Mouse (Mus musculus) Muller cell, postnatal 12 days (primary cell): ENCODE data around the gene Lcn11.
A peak's percentile ranks its signal among the peaks of the same experiment; 100 is the strongest.
"Not testable (repeated sequence)": the region's sequence is repeated elsewhere in the genome, so short reads cannot be mapped to it uniquely, and the experiment has no call there.

Source experiments
- DNase-seq: peaks from one replicate; pipeline ENCODE4 v3.0.0-alpha.2; 2015; ENCODE audit errors: inconsistent ontology term

The Lcn11 gene

GRCm38 (mm10) chr2:25776717-25777116 lies at the start of gene Lcn11:
Lcn11 (plus strand) TSS chr2:25777017.
- DNase-seq = no peak

GRCm38 (mm10) chr2:25733199-25733930 lies 43.5 kb upstream of the Lcn11 start:
- peak; percentile 30 for DNase-seq

GRCm38 (mm10) chr2:25736709-25737108 lies 40.1 kb upstream of the Lcn11 start, which contains the start of gene Obp2b:
Obp2b (plus strand) TSS chr2:25737009.
- not testable (repeated sequence) for DNase-seq

GRCm38 (mm10) chr2:25741671-25742070 lies 35.1 kb upstream of the Lcn11 start:
- no peak for DNase-seq

- DNase-seq = no peak
These were observed 22.6 kb upstream of the Lcn11 start for GRCm38 (mm10) chr2:25754201-25754600.

GRCm38 (mm10) chr2:25758064-25758625 lies 18.7 kb upstream of the Lcn11 start:
- DNase-seq = no peak

GRCm38 (mm10) chr2:25765269-25765668 lies 11.5 kb upstream of the Lcn11 start, which contains the start of gene Lcn3:
Lcn3 (plus strand) TSS chr2:25765569.
- DNase-seq = no peak

GRCm38 (mm10) chr2:25767764-25768163 lies 9.1 kb upstream of the Lcn11 start:
- no peak for DNase-seq

- no peak for DNase-seq
These were observed 3.3 kb upstream of the Lcn11 start for GRCm38 (mm10) chr2:25773507-25773906.

GRCm38 (mm10) chr2:25774640-25775039 lies 2.2 kb upstream of the Lcn11 start:
- DNase-seq = no peak

GRCm38 (mm10) chr2:25775991-25776390 lies 826 bp upstream of the Lcn11 start:
- DNase-seq = no peak

- no peak for DNase-seq
These were observed 2.3 kb downstream of the Lcn11 start for GRCm38 (mm10) chr2:25779076-25779475.

- no peak for DNase-seq
These were observed 4.1 kb downstream of the Lcn11 start for GRCm38 (mm10) chr2:25780921-25781320.

- DNase-seq = no peak
These were observed 5.1 kb downstream of the Lcn11 start, which contains the start of gene Gm13539 for GRCm38 (mm10) chr2:25781957-25782356. Gm13539 (plus strand) TSS chr2:25782257.

- no peak for DNase-seq
These were observed 8.9 kb downstream of the Lcn11 start for GRCm38 (mm10) chr2:25785573-25786322.

GRCm38 (mm10) chr2:25789092-25789491 lies 12.3 kb downstream of the Lcn11 start:
- no peak for DNase-seq

GRCm38 (mm10) chr2:25797635-25798034 lies 20.8 kb downstream of the Lcn11 start:
- DNase-seq = no peak

GRCm38 (mm10) chr2:25798065-25798464 lies 21.2 kb downstream of the Lcn11 start:
- DNase-seq = no peak

- no peak for DNase-seq
These were observed 34.9 kb downstream of the Lcn11 start for GRCm38 (mm10) chr2:25811711-25812110.

GRCm38 (mm10) chr2:25813364-25813763 lies 36.5 kb downstream of the Lcn11 start:
- DNase-seq = no peak

GRCm38 (mm10) chr2:25815748-25816147 lies 38.9 kb downstream of the Lcn11 start, which contains the start of gene Glt6d1:
Glt6d1 (minus strand) TSS chr2:25815848.
- not testable (repeated sequence) for DNase-seq

GRCm38 (mm10) chr2:25822806-25823205 lies 46.0 kb downstream of the Lcn11 start, which contains the start of gene Lcn9:
Lcn9 (plus strand) TSS chr2:25823153.
- DNase-seq = peak; percentile 83
